Comparison of ENCODE assay signal across 25 mouse cellular contexts in the genomic region with DNA sequence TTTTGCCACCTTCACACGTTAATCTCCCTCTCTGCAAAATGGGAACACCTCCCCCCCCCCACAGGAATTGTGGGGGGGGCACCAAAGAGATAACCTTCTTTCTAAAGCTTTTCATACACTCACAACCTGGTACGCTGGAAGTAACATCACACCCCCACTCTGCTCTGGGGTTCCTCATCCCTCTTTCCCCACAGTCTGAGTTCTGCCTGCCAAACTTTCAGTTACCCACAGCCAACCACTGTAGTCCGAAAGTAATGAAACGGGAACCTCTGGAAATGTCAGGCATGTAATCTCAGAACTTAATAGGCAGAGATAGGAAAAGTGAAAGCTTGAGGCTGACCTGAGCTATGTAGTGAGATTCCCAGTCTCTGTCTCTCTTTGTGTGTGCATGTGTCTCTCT. TPM values are rescaled to one million over a fixed set of nuclear protein-coding genes. Genes with fewer than 3 reads are reported as not detected.
DNase-seq lines count a peak whose midpoint lies in the region; ATAC-seq and TF ChIP-seq lines count a peak whose summit lies in the region.
"Had no signal": no experiment of that assay in that cellular context is flagged by ENCODE, and none has a peak within 500 bp of the region (broad histone marks: within the 10 kb centered on the region; RNA-seq: fewer than 3 reads in every experiment).

No protein-coding gene starts in this region.

- no peaks in the 10 kb centered on the region for H3K9me3 ChIP-seq in kidney, embryonic 14.5 days (ENCODE audit: control insufficient read depth, low read length)
- no peaks in the 10 kb centered on the region for H3K9me3 ChIP-seq in E14TG2a.4 (ENCODE audit: low read length)
- H3K9me3 ChIP-seq: embryonic facial prominence, embryonic 10.5 days; embryonic facial prominence, embryonic 12.5 days; forebrain, embryonic 13.5 days; forebrain, embryonic 15.5 days; G1E had no signal

- ATAC-seq in kidney, embryonic 14.5 days (ENCODE audit: low FRiP score, low TSS enrichment): no peak
- ATAC-seq in granulocyte monocyte progenitor cell, adult 5-6 weeks (replicated peaks; ENCODE audit: poor library complexity, severe bottlenecking): peak; percentile 59
- 0 out of 2 replicates have a peak, but pooled peaks have one; percentile 31 for ATAC-seq in monocyte, adult 5-6 weeks (replicated peaks; ENCODE audit: insufficient number of reproducible peaks, low FRiP score, low TSS enrichment, poor library complexity, severe bottlenecking)
- no peak for ATAC-seq in cerebellum, adult (ENCODE audit: insufficient number of reproducible peaks, low FRiP score, low TSS enrichment)
- ATAC-seq: CD4-positive, CD25-positive, alpha-beta regulatory T cell, adult 4 months; forebrain, embryonic 13.5 days; forebrain, embryonic 15.5 days; forebrain, postnatal 0 days had no signal

- TF ChIP-seq CTCF in E14TG2a.4 (conservative IDR thresholded peaks at IDR 0.05; ENCODE audit: low read length): no peak

- intact Hi-C loops in heart, postnatal 10 days (cut with DNase I): no loop called here

- H3K27me3 ChIP-seq in kidney, embryonic 14.5 days (ENCODE audit: control insufficient read depth, insufficient read depth, low read length): no peaks in the 10 kb centered on the region
- peaks cover 3% of the 10 kb centered on the region; the same call in 1 of the 2 replicates for H3K27me3 ChIP-seq in E14TG2a.4 (ENCODE audit: insufficient read depth, low read length)
- H3K27me3 ChIP-seq: CH12.LX; embryonic facial prominence, embryonic 12.5 days; forebrain, embryonic 13.5 days; forebrain, embryonic 15.5 days had no signal

- H3K27ac ChIP-seq in kidney, embryonic 14.5 days (ENCODE audit: low read depth, low read length): peak overlapping the region; percentile 85; the same call in 1 of the 2 replicates
- H3K27ac ChIP-seq: embryonic facial prominence, embryonic 12.5 days; forebrain, embryonic 13.5 days; forebrain, embryonic 15.5 days had no signal

- H3K4me3 ChIP-seq in kidney, embryonic 14.5 days (ENCODE audit: low read length): no peak overlapping the region
- H3K4me3 ChIP-seq in E14TG2a.4 (replicated peaks; ENCODE audit: low read length): peak overlapping the region; percentile 67
- H3K4me3 ChIP-seq: embryonic facial prominence, embryonic 10.5 days; embryonic facial prominence, embryonic 12.5 days; forebrain, embryonic 13.5 days; forebrain, embryonic 15.5 days had no signal

- no peak overlapping the region for H3K9ac ChIP-seq in kidney, embryonic 14.5 days (ENCODE audit: low read depth, low read length)
- H3K9ac ChIP-seq: embryonic facial prominence, embryonic 12.5 days; forebrain, embryonic 13.5 days; forebrain, embryonic 15.5 days; forebrain, postnatal 0 days had no signal

- no peaks in the 10 kb centered on the region for H3K36me3 ChIP-seq in kidney, embryonic 14.5 days (ENCODE audit: control insufficient read depth, insufficient read depth, low read length)
- no peaks in the 10 kb centered on the region for H3K36me3 ChIP-seq in E14TG2a.4 (ENCODE audit: insufficient read depth, low read length)
- H3K36me3 ChIP-seq: embryonic facial prominence, embryonic 10.5 days; embryonic facial prominence, embryonic 12.5 days; forebrain, embryonic 15.5 days; G1E had no signal

- WGBS in kidney, embryonic 14.5 days: 82% methylated on average over 4 of the region's 4 CpGs

- no peak for DNase-seq in kidney, postnatal 25 days
- no peak for DNase-seq in heart, postnatal 10 days
- DNase-seq: adrenal gland, adult 2 months; adrenal gland, postnatal 10 days; adrenal gland, postnatal 25 days; B cell, adult 2 months; cerebellum, adult 11-12 months; cerebellum, adult 2 months; cerebellum, adult 9-10 months; cerebellum, postnatal 10 days; cerebellum, postnatal 25 days; forebrain, postnatal 0 days had no signal

- H3K4me2 ChIP-seq in kidney, embryonic 14.5 days (replicated peaks; ENCODE audit: low read depth, low read length): no peak overlapping the region
- H3K4me2 ChIP-seq: embryonic facial prominence, embryonic 12.5 days; forebrain, embryonic 13.5 days; forebrain, embryonic 15.5 days had no signal

- H3K4me1 ChIP-seq in kidney, embryonic 14.5 days (ENCODE audit: control insufficient read depth, insufficient read depth, low read length): peaks cover 18% of the 10 kb centered on the region
- peaks cover 66% of the 10 kb centered on the region for H3K4me1 ChIP-seq in E14TG2a.4 (replicated peaks; ENCODE audit: low read depth, low read length)

RNA-seq across cellular contexts. Expression of a gene that starts 7.5 kb away (rescaled TPM):
- polyA plus RNA-seq in kidney, embryonic 14.5 days (2014; fragmentation: Nextera tagmentation; extraction: Ambion mirVana): 0.14 TPM in 1 of 2 replicates, not detected in the other
- total RNA-seq in granulocyte monocyte progenitor cell, adult 5-6 weeks (2014; fragmentation: Nextera tagmentation): not detected in 2 replicates
- total RNA-seq in granulocyte monocyte progenitor cell, adult 5-6 weeks (2017): not detected in 2 replicates
- total RNA-seq in monocyte, adult 5-6 weeks (2017): not detected in 3 replicates
- not detected for total RNA-seq in heart, postnatal 10 days (2021)
- total RNA-seq: adrenal gland, adult 2 months; adrenal gland, postnatal 10 days; adrenal gland, postnatal 25 days; forebrain, postnatal 0 days had no signal
- polyA plus RNA-seq: embryonic facial prominence, embryonic 10.5 days; forebrain, embryonic 11.5 days; G1E had no signal

RNA-seq across cellular contexts. Expression of a gene that starts 13.7 kb away (rescaled TPM):
- polyA plus RNA-seq in kidney, embryonic 14.5 days (2014; fragmentation: Nextera tagmentation; extraction: Ambion mirVana): 309 and 333 TPM in 2 replicates
- total RNA-seq in granulocyte monocyte progenitor cell, adult 5-6 weeks (2014; fragmentation: Nextera tagmentation): 284 and 297 TPM in 2 replicates
- total RNA-seq in granulocyte monocyte progenitor cell, adult 5-6 weeks (2017): 146 and 201 TPM in 2 replicates
- 50.7 to 69.7 TPM (median 58.7 TPM) in 3 replicates for total RNA-seq in monocyte, adult 5-6 weeks (2017)
- total RNA-seq in heart, postnatal 10 days (2021): 10 to 100 TPM; 37.6 to 39.8 TPM

RNA-seq across cellular contexts. Expression of a gene that starts 15.2 kb away (rescaled TPM):
- polyA plus RNA-seq in kidney, embryonic 14.5 days (2014; fragmentation: Nextera tagmentation; extraction: Ambion mirVana): 3.7 and 4.4 TPM in 2 replicates
- total RNA-seq in granulocyte monocyte progenitor cell, adult 5-6 weeks (2014; fragmentation: Nextera tagmentation): 4.5 and 5.1 TPM in 2 replicates
- 2.5 and 7.9 TPM in 2 replicates for total RNA-seq in granulocyte monocyte progenitor cell, adult 5-6 weeks (2017)
- total RNA-seq in monocyte, adult 5-6 weeks (2017): 18.2 to 30.1 TPM (median 20.4 TPM) in 3 replicates
- 10 to 100 TPM; 14.6 to 16.0 TPM for total RNA-seq in heart, postnatal 10 days (2021)

RNA-seq across cellular contexts. Expression of a gene that starts 47.4 kb away (rescaled TPM):
- 1.8 and 2.2 TPM in 2 replicates for polyA plus RNA-seq in kidney, embryonic 14.5 days (2014; fragmentation: Nextera tagmentation; extraction: Ambion mirVana)
- total RNA-seq in granulocyte monocyte progenitor cell, adult 5-6 weeks (2014; fragmentation: Nextera tagmentation): 43.8 and 50.9 TPM in 2 replicates
- total RNA-seq in granulocyte monocyte progenitor cell, adult 5-6 weeks (2017): 34.0 TPM in 2 replicates
- 191 to 217 TPM (median 196 TPM) in 3 replicates for total RNA-seq in monocyte, adult 5-6 weeks (2017)
- 1 to 10 TPM; 2.8 to 4.5 TPM for total RNA-seq in heart, postnatal 10 days (2021)

Comparison
In these comparisons a context has a peak if more than half of its experiments do, and no peak if none do; other contexts are left out.
1. ATAC-seq: peak in granulocyte monocyte progenitor cell, adult 5-6 weeks (single experiment) and monocyte, adult 5-6 weeks (single experiment); none in kidney, embryonic 14.5 days (single experiment) and cerebellum, adult (single experiment).